Mouse (Mus musculus) heart, postnatal 36 days (tissue): ENCODE measurements at regions not wholly inside any gene's neighbourhood (a gene's known extent, or its start where the extent isn't known, plus 50 kb on each side); places are given as distances from the start of the nearest gene placed in this dataset.

Source experiments
- DNase-seq, 2 experiments: peaks; one replicate each; pipeline ENCODE4 v3.0.0; 2021 to 2022
- intact Hi-C: fragments of 180-260 bp; cut with DNase I; formaldehyde crosslinking; loops from one replicate; pipeline ENCODE4 v1.15.1; 2025

DNA sequence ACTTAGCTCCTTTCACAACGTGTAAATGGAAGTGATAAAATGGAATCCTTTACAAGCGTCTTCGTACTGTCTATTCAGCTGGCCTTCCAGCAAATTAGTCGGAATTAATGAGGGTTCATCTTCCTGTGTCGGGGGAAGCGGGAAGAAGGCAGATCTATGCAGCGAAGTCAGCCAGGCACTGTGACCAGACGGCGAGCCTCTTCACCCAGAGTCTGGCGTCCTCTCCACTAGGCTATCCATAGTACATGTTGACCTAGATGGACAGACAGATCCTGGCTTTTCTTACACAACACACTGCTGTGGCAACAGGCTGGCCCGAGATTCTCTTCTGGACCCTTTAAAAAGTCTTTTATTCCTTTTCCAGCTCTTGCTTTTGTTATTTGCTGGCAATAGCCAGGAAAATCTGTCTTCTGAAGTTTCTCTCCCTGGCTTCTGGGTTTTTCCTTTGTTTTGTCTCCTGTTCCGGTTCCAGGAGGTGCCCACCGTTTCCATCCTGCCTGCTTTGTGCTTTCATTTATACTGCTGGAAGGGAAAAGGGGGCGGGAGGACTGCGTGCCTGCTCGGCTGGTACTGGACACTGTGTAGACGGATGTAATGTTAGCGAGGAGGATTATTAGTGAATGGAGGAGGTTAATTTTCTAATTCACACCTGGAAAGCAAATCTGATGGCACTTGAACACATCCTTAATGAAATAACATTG is 213.3 kb upstream of the Ppp2r3a start:
- intact Hi-C loops = no loop called here

DNA sequence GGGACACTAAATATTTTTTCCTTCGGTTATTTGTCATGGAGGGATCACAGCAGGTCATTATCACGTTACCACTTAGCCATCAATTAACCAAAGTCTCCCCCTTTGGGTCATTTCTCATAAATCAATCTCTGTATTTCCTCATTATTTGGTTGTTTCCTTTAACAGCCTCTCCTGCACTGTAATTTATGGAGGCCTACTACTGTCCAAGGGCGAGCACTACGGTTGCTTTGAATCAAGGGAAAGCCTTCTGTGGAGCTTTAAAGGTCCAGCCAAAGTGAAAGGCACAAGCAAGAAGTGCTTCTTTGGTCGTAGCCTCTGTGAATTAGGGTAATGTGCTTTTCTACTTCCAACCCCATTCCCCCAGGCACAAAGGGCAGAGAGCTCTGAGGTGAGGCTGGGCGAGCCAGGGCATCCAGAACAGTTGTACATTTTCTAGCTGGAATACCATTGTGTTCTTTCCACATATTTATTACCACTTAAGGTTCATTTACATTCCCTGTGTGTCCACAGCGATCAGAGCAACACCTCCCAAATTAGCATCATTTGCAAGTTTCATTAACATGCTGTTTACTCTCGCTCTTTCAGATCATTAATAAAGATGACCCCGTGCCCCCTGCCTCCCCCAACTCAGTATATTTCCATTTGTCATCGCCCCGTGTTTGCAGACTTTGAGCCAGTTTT is 207.5 kb upstream of the Ppp2r3a start:
- intact Hi-C loops = no loop called here
- no peak for DNase-seq

More for the DNA sequence above, 213.3 kb upstream of the Ppp2r3a start:
- no peak for DNase-seq

DNA sequence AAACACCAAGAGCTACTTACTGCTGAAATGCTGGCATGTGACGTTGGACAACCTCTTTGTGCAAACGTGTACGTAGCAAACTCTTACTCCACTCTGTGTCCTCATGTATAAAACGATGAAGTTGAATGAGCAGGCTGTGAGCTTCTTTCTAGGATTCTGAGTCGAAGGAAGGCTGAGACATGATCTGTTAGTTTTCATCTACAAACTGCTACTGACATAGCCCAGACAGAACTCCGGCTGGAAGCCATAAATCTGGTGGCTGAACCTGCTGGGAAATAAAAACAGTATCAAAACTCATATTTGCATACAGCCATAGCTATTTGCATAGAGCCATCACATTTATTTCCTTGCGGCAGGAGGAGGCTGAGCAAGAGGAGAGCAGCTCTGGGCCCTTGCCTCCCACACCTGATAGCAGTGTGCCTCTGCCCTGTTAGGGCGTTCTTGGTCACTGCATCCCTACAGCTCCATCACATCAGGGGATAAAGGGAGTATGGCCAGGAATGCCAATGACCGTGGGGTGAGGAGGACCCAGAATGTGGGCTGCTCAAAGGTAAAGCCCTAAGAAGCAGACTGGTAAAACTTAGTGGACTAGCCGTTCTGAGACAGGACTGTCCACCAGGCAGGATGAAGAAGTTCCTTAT is 206.8 kb upstream of the Ppp2r3a start:
- intact Hi-C loops = no loop called here
- no peak for DNase-seq

DNA sequence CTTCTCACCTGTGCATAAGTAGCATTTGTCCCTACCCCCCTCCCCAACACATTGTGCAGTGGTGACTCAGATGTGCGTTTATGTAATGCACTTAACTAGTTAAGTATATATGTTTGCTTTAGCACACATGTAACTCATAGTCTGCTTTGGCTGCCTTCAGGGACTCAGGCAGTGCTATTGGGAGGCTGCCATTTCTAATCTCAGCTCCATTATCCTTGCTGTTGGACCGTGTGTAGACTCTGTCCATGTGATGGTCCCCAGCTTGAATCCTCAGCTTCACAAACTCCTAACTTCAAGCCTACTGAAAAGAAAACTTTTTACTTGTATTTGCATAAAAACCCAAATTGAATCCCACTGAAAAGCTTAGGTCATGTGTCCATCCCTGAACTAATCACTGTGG is 194.7 kb upstream of the Ppp2r3a start:
- no peak for DNase-seq
- intact Hi-C loops = no loop called here

DNA sequence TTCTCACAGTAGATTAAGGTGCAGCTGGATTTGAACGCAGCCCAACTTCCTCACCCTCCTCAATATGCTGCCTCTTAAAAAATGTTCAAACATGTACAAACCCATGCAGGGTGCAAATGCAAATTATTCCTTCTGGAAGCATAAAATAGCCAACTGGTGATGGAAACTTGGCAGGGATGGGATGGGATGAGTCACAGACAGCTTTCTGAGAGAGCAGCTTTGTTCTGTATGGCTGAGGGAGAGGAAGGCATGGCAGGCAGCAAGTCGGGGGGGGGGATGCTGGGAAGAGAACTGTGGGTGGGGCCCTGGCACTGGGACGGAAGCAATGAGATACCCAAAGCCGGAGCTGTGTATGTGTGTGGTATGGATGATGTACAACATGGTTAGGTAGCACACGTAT is 194.2 kb upstream of the Ppp2r3a start:
- intact Hi-C loops = no loop called here
- peak; percentile 14 for DNase-seq

DNA sequence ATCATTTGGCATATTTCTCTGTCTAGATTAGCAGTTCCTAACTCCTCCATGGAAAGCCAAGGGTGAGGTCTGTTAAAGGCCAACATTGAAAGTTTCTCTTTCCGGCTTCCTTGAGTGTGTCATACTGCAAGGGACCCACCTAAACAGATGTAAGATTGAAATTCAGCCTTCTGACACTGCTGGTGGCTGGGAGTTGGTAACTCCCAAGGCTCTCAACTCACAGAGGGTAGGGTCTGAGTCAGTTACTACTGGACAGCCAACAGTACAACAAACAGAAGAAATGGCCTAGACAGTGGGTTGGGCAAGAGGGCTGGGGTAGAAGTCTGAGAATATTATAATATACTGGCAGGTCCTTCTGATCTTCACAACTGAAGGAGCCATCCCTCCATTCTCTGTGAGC is 193.7 kb upstream of the Ppp2r3a start:
- intact Hi-C loops = no loop called here
- DNase-seq = no peak

DNA sequence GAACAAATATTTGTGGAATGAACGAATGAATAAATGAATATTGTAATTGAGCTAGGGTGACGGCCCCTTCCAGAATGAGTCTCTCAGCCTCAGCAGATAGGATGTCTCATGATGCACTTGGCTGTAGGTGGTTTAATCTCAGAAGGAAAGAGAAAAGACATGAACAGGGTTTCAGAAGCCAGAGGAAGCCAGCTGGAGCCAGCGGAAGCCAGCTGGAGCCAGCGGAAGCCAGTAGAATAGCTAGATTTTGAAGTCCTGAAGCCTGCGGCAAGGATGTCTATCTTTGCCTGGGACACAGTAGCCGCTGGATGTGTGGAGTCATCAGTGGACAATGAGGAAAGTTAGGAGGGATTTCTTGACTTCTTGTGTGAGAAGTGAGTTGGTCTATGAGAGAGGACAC is 188.3 kb upstream of the Ppp2r3a start:
- intact Hi-C loops = no loop called here
- DNase-seq = peak; percentile 14 to 20

DNA sequence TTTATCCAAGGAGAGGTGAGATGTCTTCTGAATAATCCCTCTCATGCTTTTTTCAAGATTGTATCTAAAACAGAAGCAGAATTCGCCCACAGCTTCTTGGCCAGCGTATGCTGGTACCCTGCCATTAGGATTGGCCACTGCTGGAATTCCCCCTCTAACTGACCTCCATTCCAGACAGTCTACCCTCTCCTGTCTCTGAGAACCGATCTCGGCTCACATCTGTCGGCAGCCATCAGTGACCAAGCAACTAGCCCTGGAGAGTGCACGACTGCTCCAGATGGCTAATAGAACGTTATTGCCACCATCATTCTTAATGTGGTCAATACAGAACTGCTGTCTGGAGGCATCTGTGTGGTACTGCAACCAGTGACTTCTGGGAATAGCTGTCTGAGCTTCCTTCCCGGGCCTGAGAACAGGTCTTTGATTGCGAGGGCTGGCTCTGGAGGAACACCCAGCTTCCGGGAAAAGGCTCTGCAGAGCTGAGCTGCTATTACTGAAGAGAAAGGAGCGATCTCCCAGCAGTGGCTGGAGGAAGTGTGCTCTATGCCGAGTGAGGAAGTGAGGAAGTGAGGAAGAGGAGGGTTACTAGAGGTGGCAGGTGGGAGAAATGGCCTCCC is 187.1 kb upstream of the Ppp2r3a start:
- no peak for DNase-seq
- intact Hi-C loops = no loop called here

DNA sequence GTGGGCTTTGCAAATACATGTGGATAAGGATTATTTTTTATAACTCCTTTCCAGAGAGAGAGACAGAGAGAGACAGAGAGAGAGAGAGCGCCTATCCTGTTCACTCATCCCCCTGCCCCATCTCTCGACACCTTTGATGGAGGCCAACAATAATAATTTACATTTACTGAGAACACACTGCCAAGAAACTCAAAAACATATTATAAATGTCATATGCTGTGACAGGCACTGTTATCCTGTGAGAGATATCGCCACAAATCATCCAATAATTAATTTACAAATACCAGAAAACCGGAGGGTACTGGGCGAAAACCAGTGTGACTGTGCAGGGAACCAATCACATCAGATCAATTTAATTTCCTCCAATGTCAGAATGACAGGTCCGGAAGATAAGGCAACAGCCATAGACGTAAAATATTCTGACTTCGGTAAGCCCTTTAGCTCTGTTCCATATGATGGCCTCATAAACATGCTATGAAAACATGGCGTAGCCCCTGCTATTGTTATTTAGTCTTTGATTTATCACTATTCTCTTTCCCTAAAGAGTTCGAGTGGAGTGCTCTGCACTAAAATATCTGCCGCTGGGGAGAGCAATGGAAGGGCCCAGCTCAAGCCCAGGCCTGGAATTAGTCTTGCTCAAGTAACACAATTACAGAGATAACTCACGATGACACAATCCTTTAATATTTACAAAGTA is 173.5 kb upstream of the Ppp2r3a start:
- DNase-seq = no peak
- intact Hi-C loops = no loop called here

DNA sequence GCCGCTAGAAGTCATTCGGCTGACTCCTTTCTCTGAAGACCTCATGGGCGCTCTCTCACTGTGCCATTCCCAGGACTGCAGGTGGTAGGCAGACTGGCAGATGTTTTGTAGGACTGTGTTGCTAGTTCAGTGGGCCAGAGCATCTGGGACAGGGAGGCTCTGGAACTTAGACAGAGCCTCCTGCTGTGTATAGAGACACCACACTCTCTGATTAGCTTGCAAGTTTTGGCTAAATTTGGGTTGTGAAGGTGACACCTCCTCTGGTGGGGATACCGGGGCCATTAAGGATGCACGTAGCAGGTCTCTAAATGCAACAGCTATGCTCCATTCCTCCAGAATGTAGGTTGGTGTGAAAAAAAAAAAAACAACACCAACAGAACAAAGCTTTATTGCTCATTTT is 171.4 kb upstream of the Ppp2r3a start:
- no peak for DNase-seq
- intact Hi-C loops = no loop called here

DNA sequence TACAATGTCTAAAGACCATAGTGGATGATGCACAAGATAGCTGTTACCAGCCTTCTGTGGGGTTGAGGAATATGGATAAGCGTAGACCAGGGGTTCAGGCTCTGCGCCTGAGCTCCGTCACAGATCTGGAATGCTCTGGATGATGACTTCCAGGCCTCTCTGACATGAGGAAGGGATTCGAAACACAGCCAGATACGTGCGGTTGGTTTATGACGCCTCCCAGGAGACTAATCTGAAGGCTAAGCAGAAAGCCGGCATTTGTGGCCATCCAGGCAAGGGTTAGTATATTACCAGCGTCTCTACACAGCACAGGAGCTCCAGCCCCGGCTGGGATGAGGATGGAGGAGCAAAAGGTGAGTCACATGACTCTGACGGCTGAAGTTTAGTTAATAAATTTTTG is 170.4 kb upstream of the Ppp2r3a start:
- no peak for DNase-seq
- intact Hi-C loops = no loop called here

DNA sequence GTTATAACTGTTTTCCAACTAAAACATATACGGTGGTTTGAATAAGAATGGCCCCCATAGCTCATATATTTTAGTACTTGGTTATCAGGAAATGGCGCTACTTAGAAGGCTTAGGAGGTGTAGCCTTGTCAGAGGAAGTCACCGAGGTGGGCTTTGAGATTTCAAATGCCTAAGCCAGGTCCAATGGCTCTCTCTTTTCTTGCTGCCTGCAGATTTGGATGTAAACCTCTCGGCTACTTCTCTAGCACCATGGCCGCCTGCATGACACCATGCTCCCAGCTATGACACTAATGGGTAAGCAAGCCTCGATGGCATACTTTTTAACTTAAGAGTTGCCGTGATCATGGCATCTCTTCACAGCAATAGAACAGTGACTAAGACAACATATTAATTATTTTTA is 169.5 kb upstream of the Ppp2r3a start:
- intact Hi-C loops = no loop called here
- DNase-seq = no peak

DNA sequence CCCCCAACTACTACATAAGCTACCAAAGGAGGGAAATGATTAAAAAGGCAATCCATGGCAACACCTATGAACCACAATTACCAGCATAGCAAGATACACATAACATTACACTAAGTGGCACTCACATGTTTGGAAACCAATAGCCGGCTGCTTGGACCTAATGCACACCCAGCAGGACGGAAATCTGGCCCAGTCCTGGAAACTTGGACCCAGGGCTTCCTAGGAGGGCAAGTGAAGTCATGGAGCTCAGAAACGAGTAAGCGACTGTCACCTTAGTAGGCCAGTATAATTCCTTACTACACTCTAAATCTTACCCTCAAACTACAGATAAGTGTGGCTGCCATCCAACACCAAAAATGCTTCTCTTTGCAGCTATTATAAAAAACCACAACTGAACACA is 168.6 kb upstream of the Ppp2r3a start:
- intact Hi-C loops = no loop called here
- DNase-seq = no peak

DNA sequence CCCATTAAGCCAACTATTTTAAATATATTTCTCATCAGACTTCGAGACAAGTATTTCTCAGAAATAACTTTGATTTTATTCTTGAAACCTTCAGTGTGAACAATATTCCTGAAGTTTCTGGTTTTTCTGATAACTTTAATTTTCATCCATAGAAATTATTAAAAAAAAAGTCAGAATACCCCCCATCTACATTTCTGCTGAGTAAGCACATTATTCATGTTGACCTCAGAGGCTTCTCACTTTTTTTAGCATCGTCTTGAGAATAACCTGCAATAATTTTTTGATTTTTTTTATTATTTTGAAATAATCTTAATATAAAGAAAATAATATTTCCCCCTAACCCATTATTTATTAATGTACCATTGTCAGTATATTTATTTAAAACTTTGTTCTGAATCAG is 166.1 kb upstream of the Ppp2r3a start:
- intact Hi-C loops = loop anchor here (10.0 kb wide), 1 partner anchor 257 kb away; no protein-coding TSS in a partner anchor
- DNase-seq = no peak

DNA sequence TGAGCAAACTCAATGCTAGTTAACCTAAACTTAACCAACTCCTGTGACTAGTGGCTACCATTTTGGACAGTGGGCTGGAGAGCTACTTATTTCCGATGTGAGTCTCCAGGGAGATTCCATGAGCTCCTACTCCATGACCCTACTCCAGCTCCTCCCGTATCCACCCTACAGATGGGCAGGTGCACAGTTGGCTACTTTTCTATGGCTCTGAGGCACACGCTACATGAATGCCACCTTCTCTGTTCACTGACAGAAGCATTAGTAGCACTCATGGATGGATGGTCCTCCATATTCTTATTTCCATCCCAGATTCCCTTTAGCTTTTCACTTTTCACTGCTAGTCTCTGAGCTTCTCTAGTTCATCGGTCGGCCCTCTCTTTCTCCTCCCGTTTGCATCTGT is 164.7 kb upstream of the Ppp2r3a start:
- intact Hi-C loops = loop anchor here (10.0 kb wide), 1 partner anchor 258 kb away; no protein-coding TSS in a partner anchor

DNA sequence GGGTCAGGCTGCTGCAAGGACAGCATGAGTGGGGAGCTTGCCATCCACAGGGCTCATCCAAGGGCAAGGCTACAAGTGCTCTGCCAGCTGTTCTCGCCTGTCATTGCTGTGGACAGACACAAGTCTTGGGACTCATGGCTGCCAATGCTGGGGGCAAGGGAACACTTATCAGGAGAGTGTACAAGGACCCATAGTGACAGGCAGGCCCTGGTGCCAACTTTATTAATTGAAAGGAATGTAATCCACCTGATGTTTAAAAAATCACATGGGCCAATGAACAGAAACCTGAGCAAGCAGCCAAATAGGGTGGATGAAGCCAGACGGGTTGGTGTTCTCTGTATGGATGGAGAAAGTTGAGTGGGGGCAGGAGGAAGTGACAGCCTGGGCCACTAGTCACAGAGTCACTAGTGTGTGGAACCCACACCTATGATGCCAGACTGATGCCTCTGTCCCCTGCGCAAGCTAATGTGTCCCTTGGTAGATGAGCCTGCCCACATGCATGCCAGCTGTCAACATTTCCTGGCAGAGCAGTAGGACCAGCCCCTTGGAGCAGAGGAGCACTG is 161.6 kb upstream of the Ppp2r3a start:
- DNase-seq = peak; percentile 18 to 33
- intact Hi-C loops = loop anchor here (10.0 kb wide), 1 partner anchor 262 kb away; no protein-coding TSS in a partner anchor

More for the DNA sequence above, 164.7 kb upstream of the Ppp2r3a start:
- DNase-seq = no peak

DNA sequence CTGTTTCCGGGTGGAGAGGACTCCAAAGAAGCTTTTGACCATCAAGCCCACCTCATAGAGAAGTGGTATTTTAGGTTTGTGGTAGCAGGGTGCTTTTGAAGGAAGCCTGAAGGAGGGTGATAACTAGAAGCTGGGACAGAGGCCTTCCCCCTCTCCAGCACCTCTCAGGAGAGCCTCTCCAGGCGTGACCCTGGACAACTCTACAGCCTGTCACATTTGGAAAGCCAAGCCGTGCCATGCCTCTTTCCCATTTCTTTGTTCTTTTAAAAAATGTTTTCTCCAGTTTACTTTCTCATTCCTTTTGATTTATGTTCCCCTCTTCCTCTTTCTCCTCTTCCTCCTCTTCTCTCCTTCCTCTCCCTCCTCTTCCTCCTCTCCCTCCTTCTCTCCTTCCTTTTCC is 160.4 kb upstream of the Ppp2r3a start:
- intact Hi-C loops = loop anchor here (10.0 kb wide), 1 partner anchor 263 kb away; no protein-coding TSS in a partner anchor
- no peak for DNase-seq

DNA sequence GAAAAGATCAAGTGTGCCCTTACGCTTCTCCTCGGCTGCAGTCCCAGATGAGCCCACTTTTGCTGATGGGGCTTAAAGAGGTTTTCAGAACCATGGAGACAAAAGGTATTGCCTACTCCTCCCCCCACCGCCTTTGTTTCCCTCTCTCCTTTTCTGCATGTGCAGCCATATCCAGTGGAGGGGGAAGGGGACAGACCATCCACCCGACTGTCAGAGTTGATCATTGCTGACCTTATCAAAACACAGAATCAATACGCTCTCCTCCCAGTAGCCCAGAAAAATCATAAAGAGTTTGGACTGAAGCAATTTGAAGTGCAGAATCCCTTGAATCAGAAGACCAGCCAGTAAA is 159.9 kb upstream of the Ppp2r3a start:
- no peak for DNase-seq
- intact Hi-C loops = loop anchor here (10.0 kb wide), 1 partner anchor 263 kb away; no protein-coding TSS in a partner anchor

DNA sequence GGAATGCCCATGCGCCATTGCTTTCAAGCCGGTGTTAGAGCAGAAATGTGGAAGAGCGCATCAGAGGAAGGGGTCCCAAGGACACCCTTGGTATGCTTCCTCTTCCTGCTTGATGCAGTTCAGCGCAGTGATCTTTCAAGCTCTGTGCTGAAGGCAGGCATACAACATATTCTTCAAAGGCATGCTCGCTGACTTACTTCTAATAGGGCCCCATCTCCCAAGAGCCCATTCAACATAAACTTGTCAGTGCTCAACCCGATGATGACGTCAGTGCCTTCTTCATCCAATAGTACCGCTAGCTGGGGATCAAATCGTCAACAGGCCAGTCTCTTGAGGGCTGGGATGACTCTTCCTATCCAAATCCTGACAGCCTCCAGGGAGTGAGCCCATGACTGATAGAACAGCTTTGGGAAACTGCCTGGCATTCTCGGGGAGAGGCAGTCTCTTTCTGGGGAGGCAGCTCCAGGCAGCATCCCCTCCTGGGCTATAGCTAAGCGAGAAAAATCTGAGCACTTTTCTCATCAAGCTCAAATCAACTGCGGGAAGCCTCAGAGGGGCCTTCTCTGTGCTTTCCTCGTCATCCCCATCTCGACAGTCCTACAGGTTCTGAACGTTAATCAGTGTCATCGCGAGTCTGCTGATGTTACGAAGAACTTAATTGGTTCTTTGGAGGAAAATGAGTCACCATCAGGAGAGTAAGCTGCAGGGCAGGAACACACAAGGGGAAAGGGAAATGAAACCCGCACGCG is 159.4 kb upstream of the Ppp2r3a start:
- intact Hi-C loops = loop anchor here (10.0 kb wide), 1 partner anchor 264 kb away; no protein-coding TSS in a partner anchor
- DNase-seq = no peak

DNA sequence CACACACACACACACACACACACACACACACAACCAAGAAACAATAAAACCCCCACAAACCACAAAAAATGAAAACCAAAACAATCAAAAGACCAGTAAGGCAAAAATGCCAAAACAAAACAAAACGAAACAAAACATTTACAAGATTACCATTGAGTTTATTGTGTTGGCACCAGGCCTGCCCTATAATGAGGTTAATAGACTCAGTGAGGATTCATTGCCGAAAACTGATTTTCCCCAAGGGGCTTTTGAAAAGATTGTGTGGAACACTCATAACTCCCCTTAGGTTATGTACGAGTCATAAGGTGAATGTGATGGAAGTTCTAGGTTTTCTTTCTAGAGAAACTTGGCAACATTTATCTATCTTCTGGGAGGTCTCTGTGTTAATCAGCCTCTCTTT is 158.8 kb upstream of the Ppp2r3a start:
- intact Hi-C loops = loop anchor here (10.0 kb wide), 1 partner anchor 264 kb away; no protein-coding TSS in a partner anchor
- DNase-seq = no peak
